Mouse (Mus musculus) urinary bladder, postnatal 4 days (tissue): Measurements from ENCODE around the gene Hrasls5.
A peak's percentile ranks its signal among the peaks of the same experiment; 100 is the strongest.

Experiments used
- DNase-seq, 2 experiments: peaks; one replicate each; pipeline ENCODE4 v3.0.0; 2021 to 2022; ENCODE audit warnings: low spot score in 2 of 2

Hrasls5 gene

DNA sequence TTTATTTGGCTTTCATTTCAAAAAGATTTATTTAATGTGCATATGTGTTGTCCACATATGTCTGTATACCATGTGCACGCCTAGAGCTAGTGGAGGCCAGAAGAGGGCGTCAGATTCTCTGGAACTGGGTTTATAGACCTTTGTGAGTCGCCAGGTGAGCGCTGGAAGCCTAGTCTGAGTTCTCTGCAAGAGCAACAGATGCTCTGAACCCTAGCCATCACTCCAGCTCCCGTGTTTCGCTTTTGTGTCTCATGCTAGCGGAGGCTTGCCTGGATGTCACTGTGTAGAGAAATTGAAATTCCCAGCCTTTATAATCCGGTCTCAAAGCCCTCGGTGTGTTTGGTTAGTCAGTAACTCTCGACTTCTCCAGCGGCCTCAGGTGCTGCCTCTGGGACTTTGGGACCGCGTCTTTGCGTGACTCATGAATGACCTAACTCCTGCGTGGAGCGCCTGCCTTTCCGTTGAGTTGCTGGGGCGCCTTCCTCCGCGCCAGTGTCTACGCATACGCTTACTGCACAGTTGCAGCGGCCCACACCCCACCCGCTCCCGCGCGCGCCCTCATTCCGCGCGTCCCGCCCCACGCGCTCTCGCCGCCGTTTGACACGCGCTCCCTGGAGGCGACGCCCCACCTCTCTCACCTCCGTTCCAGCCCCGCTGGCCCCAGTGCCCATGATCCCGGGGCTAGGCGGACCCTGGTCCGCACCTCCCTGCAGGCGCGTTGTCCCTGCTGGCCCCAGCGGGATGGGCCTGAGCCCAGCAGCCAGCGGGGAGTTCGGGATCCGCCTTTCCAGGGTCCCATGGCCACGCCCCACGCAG lies at the start of gene Hrasls5:
Gene Hrasls5, plus strand, starts transcription at position 600 of the 816 bp plus-strand sequence.
- no peak for DNase-seq

GRCm38 (mm10) chr19:7562601-7563129 lies 49.7 kb upstream of the Hrasls5 start:
- peak in 1 of 2 experiments; percentile 6 for DNase-seq

GRCm38 (mm10) chr19:7563676-7564075 lies 48.7 kb upstream of the Hrasls5 start:
- DNase-seq = no peak

DNA sequence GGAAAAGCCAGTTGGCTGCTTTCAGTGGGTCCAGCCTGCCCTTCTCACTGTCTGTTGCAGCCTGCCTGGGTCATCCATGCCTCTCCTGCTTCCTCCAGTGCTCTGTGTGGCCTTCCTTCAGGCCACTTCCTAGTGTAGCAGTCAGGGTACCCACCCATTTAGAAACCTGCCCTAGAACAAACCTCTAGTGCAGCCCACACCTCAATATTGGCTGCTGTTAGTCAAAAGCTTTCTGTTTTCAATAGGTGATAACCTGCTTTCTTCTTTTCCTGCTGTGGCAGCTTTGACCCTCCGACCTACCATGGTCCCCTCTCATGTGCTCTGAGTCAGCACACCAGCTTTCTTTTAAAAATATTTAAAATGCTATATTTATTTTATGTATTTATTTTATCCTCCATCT lies 47.9 kb upstream of the Hrasls5 start:
- no peak for DNase-seq

- no peak for DNase-seq
Measured at GRCm38 (mm10) chr19:7566826-7567225, 45.5 kb upstream of the Hrasls5 start.

DNA sequence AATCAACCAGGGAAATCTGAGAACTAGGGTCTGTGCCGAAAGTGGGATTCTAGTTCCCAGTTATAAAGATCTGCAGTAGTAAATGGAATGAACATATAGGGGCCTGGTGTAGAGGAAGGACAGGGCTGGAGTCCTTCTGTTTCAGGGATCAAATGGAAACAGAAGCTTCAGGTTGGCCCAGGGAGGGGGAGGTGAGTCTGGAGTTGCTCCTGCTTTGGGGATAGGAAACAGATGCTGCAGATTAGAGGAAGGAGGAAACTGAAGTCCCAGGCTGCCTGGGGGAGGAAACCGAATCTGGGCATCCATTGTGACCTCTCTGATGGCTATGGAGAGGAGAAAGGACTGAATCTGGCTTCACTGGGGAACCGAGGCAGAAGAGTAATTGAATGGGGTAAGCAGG lies 44.0 kb upstream of the Hrasls5 start:
- no peak for DNase-seq

GRCm38 (mm10) chr19:7569650-7570049 lies 42.7 kb upstream of the Hrasls5 start:
- DNase-seq = no peak

- no peak for DNase-seq
Measured at GRCm38 (mm10) chr19:7576180-7576579, 36.2 kb upstream of the Hrasls5 start.

- DNase-seq = no peak
Measured at GRCm38 (mm10) chr19:7577710-7578109, 34.6 kb upstream of the Hrasls5 start.

DNA sequence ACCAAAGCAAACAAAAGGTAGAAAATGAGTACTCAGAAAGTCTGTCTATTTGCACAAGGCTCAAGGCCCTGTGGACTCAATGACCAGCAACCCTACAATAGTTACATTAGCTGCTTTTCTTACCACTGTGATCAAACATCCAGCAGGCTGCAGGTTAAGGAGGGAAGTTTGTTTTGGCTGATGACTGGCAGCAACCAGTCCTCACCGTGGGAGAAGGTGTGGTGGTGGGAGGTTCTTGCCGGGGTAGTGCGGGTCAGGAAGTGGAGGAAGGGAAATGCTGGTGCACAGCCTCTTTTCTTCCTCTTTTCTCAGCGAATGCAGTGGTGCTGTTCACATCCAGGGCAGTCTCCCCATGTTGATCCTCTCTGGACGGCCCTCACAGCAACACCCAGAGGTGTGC lies 31.3 kb upstream of the Hrasls5 start:
- no peak for DNase-seq

DNA sequence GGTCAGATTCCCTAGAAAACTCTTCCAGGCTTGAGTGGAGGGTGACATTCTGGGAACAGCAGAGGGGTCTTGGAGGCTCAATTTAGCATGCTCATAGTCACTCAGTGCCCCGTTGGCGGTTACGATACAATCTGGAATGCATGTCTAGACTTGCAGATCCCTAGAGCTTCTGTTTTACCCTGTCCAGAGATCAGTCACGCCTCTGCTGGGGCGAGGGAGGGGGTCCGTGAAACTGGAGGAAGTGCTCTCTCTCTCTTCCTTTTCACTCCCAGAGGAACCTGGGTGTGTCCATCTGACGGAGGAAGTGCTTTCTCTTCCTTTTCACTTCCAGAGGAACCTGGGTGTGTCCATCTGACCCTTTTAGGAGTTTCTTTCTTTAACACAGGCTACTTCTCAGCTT lies 29.2 kb upstream of the Hrasls5 start:
- no peak for DNase-seq

DNA sequence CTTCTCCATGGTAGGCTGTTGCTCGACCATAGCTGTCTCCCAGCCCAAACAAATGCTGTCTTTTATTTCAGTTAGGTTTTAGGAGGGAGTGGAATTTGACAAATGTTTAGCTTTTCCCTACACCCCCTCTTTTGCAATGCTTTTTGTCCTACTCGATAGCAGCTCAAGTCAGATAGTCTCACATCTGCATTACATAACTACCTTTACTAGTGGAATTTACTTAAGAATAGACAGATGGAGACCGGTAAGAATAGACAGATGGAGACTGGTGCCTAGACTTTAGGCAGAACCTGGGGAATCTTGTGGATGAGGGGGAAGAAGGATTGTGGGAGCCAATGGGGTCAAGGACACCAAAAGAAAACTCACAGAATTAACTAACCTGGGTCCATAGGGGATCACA lies 28.7 kb upstream of the Hrasls5 start:
- no peak for DNase-seq

DNA sequence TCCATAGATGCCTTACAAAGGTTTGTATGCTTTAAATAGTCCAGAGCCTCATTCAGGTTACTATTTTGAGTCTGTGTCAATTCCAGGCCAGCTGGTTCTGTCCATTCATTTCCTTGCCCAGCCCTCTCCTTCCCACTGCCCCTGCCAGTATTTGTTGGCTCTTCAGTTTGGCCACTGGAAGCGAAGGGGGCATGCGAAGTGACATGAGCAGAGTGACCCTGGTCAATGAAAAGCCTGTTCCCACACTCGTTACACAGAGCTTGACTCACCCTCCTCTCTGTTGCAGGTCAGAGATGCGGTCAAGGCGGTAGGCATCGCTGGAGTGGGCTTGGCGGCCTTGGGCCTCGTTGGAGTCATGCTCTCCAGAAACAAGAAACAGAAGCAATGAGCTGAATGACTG lies 27.1 kb upstream of the Hrasls5 start:
- no peak for DNase-seq

GRCm38 (mm10) chr19:7585764-7586163 lies 26.6 kb upstream of the Hrasls5 start:
- DNase-seq = no peak

GRCm38 (mm10) chr19:7590795-7591194 lies 21.5 kb upstream of the Hrasls5 start:
- no peak for DNase-seq

DNA sequence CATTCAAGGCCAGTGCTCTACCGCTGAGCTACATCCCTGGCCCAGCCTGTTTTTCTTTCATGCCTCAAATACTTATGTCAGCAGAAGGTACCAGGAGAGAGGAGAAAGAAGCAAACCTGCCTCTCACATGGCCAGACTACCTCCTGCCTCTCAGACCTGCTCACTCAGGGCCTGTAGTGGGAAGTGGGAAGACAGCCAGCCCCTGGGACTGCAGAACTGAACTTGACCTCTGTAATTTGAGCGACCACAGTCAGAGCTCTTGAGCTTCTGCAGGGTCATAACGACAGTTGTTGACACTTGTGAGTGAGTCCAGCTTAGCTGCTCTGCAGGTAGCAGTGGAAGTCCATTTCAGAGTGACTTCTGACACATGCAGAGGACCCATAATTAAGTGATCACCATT lies 20.3 kb upstream of the Hrasls5 start:
- no peak for DNase-seq

DNA sequence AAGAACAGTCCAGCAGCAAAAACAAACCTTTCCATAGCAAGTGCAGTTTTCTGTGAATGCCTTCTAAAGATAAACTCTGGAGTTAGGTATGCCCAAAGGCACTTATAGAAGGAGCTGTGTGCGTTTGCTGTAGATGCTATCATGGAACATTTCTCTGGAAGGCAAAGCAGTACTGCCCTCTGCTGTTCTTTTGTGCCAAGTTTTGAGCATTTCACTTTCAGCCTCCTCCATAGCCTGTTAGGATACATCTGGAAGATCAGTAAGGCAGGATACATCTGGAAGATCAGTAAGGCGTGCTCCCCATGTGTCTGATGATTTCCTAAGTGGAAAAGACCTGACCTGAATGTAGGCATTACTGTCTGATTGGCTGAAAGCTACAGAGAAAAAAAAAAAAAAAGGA lies 16.8 kb upstream of the Hrasls5 start:
- no peak for DNase-seq

- no peak for DNase-seq
Measured at GRCm38 (mm10) chr19:7598481-7598880, 13.9 kb upstream of the Hrasls5 start.

GRCm38 (mm10) chr19:7601551-7601950 lies 10.8 kb upstream of the Hrasls5 start:
- no peak for DNase-seq

DNA sequence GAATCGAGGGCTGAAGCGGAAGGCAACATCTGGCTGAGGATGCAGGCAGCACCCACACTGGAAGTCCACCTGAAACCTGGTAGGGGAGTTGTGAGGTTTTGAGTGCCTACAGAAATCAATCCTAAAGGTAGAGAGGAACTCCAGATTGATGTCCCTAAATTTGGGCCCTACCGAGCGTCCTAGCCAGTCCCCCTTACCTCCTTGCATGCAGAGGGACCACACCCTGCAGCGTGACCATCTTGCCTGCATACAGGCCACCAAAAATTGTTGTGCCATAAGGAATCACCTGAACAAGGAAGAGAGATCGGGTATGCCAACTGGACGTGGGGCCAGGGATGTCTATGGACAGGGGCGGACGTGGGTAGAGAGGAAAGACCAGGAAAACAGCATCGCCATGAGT lies 8.2 kb upstream of the Hrasls5 start:
- no peak for DNase-seq

DNA sequence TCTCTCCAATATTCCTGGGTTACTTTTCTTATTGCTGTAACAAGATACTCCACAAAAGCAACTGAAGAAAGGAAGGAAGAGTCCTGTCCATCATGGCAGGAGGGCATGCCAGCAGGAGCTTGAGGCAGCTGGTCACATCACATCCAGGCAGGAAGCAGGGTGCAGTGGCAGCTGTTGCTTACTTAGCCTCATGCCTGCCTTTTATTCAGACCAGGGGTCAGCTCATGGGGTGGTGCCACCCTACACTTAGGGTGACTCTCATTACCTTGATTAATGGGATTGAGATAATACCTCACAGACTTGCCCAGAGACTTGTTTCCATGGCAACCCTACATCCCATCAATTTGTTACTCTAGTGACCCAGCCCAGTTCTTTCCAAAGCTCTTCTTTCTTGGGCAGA lies 7.3 kb upstream of the Hrasls5 start:
- no peak for DNase-seq

GRCm38 (mm10) chr19:7605930-7606783 lies 6.2 kb upstream of the Hrasls5 start:
- no peak for DNase-seq
